Mouse (Mus musculus) lung, postnatal 14 days (tissue): ENCODE measurements at regions not wholly inside any gene's neighbourhood (a gene's known extent, or its start where the extent isn't known, plus 50 kb on each side); places are given as distances from the start of the nearest gene placed in this dataset.

ENCODE experiments used
- DNase-seq: peaks from one replicate; pipeline ENCODE4 v3.0.0; 2021

GRCm38 (mm10) chrX:4899187-4899586 lies 52.7 kb upstream of the Btbd35f27 start:
- peak; percentile 0 for DNase-seq
